Mouse (Mus musculus) T-helper 2 cell (primary cell): ENCODE measurements around the gene Adgrg7.

ENCODE experiments used
- in situ Hi-C: fragments of 300-600 bp; cut with MboI, MseI; formaldehyde crosslinking; loops from one replicate; pipeline ENCODE4 v1.15.1; 2025; ENCODE audit warnings: high pct_unique_total_duplicates

Adgrg7 gene

GRCm38 (mm10) chr16:56795481-56796139 is at the start of gene Adgrg7:
TSS of gene Adgrg7 (minus strand) at chr16:56795855.
- in situ Hi-C loops: no loop called here

GRCm38 (mm10) chr16:56842988-56843387 is 47.3 kb upstream of the Adgrg7 start:
- in situ Hi-C loops: no loop called here

DNA sequence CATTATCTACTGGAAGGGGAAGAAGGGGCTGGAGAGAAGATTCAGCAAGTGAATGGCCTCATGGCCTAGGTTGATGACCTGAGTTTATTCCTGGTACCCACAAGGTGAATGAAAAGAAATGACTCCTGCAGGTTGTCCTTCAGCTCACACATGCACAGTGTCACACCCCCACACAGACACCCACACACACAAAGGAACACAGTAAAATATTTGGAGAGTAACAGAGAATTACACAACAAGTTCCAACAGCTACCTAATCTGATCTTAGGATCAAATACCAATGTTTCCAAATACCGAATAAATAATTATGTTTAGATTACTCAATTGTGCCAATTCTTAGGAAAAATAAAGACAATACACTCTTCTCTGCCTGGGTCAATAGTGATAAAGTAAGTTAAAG is 37.7 kb upstream of the Adgrg7 start:
- in situ Hi-C loops: no loop called here

- in situ Hi-C loops: no loop called here
Observed at GRCm38 (mm10) chr16:56831986-56832385, 36.3 kb upstream of the Adgrg7 start.

GRCm38 (mm10) chr16:56801370-56802109 is 5.9 kb upstream of the Adgrg7 start:
- in situ Hi-C loops: no loop called here

DNA sequence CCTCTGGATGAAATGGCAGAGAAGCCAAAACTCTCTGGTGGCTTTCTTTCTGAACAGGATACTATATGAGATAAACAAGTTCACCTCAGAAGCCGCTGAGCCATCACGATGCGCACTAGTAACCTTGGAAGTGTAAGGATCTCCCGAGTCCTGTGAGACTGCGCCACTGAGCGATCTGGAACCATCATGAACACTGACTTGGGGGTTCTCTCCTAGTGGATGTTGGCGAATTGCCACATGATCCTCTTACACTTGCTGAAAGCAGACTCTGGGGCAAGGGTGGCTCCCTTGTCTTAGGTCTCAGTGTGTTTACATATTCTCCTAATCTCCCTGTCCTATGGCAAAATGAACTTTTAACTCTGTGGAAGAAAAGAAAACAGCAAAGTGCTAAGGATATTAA is 5.3 kb upstream of the Adgrg7 start:
- in situ Hi-C loops: no loop called here

DNA sequence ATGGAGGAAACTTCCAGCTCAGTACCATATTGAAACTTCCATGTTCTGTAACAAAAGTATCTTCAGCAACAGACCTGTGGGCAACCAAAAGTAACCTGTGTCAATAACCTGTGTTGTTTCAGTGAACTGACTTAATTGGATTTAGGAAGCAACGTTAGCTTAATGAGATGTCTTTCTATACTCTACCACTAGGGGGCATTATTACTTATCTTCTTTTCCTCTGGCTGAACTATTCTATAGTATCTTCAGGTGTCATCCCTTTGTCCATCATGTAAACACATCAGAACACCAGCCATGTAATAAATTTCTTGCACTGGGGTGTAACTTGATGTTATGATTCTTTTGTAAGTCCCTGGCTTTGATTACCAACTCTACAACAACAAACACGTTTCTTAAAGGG is 4.8 kb upstream of the Adgrg7 start:
- in situ Hi-C loops: no loop called here

- in situ Hi-C loops: no loop called here
Observed at GRCm38 (mm10) chr16:56799541-56800029, 3.9 kb upstream of the Adgrg7 start.

- in situ Hi-C loops: no loop called here
Observed at GRCm38 (mm10) chr16:56798873-56799272, 3.2 kb upstream of the Adgrg7 start.

DNA sequence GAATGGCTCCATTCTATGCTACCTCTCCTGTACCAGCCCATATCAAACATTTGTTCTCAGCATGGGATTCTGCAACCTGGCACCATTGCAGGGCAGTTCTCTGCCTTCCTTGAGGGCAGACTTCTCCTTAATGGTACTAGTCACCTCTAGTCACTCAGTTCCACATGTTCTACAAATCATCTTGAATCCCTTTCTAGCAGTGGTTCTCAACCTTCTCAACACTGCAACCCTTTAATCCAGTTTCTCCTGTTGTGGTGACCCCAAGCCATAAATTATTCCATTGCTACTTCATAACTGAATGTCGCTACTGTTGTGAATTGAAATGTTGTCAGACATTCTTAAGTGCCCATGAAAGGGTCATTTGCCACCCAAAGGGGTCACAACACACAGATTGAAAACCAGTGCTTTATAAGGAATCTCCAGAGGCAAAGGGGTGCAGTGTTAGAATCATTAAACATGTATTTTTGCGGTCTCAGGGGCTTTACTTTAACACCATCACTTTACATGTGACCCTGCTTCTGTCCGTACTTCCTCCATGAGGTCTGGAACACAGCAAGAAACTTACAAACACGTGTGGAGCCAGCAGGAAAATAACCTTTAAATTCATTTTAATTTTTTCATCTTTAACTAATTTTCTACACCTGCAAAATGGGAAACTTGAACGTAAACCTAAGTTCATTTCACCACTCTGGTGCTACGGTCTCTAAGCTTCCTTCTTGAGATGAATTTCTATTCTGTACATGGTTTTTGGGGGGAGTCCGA is 1.1 kb downstream of the Adgrg7 start:
- in situ Hi-C loops: no loop called here

GRCm38 (mm10) chr16:56793778-56794177 is 1.9 kb downstream of the Adgrg7 start:
- in situ Hi-C loops: no loop called here

DNA sequence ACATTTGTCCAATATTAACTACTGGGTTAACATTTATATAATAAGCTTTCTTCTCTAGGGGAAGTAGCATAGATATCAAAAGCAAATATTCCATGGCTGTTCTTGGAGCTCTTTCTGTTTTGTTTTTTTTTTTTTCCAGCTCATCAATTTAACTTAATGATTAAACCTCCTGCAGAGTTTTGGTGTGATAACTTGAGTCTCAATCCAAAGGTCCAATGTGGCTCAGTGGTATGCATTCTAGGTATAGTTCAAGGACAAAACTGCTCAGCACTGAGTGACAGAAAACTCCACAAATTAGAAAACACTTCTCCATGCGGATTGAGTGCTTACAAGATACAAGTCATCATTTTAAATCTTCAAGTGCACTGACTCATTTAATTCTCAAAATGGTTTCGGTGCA is 9.7 kb downstream of the Adgrg7 start:
- in situ Hi-C loops: loop anchor here (10.0 kb wide), 1 partner anchor 309 kb away; no protein-coding TSS in a partner anchor

DNA sequence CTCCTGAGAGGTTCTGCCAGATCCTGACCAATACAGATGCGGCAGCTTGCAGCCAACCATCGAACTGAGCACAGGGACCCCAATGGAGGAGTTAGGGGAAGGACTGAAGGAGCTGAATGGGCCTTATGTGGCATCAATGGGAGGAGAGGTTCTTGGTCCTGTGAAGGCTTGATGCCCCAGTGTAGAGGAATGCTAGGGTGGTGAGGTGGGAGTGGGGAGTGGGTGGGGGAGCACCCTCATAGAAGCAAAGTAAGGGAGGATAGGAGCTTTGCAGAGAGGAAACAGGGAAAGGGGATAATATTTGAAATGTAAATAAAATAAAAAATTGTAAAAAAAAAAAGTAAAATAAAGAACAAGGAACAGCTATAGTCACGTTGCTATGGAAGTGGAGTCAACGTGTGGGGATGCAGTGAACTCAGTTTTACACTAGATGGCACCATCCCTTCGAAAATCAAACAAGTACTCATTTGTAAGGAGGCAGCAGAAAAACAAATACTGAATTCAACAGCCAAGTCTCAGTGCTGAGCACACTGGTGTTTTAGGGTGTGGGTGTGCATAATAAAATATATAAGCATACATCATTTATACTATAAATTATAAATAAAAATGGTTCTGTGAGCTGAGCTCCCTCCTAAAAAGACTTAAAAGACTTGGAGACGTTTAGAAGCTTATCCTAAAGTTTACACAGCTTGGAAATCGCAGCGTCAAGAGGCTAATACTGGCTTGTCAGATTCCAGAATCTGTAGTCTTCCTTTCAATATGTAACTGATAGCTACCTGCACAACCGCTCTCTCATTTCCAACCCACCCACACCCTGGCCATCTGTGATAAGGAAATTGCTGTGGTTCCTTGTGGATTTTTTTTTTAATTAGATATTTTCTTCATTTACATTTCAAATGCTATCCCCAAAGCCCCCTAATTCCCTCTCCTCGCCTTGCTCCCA is 24.2 kb downstream of the Adgrg7 start:
- in situ Hi-C loops: no loop called here

DNA sequence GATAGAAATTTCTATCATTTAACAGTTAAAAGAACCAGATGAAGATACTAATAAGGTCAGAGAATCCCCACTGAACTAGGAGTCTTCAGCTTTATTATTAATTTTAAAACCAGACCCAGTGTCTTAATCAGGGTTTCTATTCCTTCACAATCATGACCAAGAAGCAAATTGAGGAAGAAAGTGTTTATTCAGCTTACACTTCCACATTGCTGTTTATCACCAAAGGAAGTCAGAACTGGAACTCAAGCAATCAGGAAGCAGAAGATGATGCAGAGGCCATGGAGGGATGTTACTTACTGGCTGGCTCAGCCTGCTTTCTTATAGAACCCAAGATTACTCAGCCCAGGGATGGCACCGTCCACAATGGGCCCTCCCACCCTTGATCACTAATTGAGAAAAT is 66.6 kb downstream of the Adgrg7 start:
- in situ Hi-C loops: no loop called here

- in situ Hi-C loops: loop anchor here (25.0 kb wide), 3 partner anchors 563 to 887 kb away; partner anchors contain the start of genes Cep97 and Cmss1
Observed at GRCm38 (mm10) chr16:56724927-56725326, 70.7 kb downstream of the Adgrg7 start.

- in situ Hi-C loops: loop anchor here (25.0 kb wide), 3 partner anchors 560 to 890 kb away; partner anchors contain the start of genes Cep97 and Cmss1
Observed at GRCm38 (mm10) chr16:56722357-56722756, 73.3 kb downstream of the Adgrg7 start.

DNA sequence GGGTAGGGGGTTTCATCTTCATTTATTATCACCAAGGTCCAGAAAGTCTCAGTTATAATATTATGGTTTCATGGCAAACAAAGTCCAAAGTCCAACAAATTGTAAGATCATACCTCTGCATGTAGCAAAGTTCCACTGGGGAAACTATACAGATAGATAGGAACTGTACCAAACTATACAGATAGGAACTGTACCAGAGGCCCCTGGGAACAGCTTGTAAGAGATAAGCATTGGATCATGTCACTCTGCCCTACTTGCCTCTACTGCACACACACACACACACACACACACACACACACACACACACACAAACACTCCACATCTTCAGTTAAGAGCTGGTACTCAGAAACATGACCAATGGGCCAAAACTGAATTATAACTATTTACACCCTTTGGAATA is 76.6 kb downstream of the Adgrg7 start:
- in situ Hi-C loops: loop anchor here (25.0 kb wide), 3 partner anchors 557 to 893 kb away; partner anchors contain the start of genes Cep97 and Cmss1

- in situ Hi-C loops: loop anchor here (25.0 kb wide), 3 partner anchors 555 to 895 kb away; partner anchors contain the start of genes Cep97 and Cmss1
Observed at GRCm38 (mm10) chr16:56717224-56718200, 78.1 kb downstream of the Adgrg7 start, which contains the start of gene Tfg. TSS of gene Tfg (minus strand) at chr16:56717450.

DNA sequence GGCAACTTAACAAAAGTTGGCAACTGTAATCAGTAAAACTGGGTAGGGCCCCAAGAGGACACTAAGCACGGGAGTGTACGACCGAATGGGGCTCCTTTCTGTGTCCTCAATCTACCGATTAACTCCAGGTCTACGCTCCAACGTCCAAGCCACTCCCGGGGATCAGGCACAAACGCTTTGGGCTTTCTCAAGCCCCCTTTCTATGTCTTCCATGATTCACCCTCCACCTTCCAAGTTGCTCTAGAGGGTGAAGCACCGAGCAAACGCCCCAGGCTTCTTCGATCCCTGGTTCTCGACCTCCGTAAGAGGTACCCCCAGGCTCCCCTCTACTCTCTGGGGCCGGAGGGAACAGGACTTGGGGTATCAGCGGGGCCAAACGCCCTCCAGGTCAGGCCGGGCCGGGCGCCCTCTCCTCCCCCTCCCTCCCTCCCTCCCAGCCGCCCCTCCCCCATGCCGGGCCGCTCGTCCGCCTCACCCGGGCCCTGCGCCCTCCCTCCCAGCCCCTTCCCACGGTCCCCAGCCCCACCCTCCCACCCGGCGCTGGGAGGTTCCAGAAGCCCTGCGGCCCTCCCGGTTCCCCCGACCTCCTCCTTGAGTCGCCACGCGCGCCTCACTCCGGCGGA is 79.0 kb downstream of the Adgrg7 start:
- in situ Hi-C loops: loop anchor here (25.0 kb wide), 3 partner anchors 554 to 896 kb away; partner anchors contain the start of genes Cep97 and Cmss1
